Mouse (Mus musculus) hindbrain, postnatal 0 days (tissue): ENCODE measurements around the gene Qpctl. TPM values are rescaled to one million over a fixed set of nuclear protein-coding genes. Genes with fewer than 3 reads are reported as not detected.

ENCODE experiments used
- ATAC-seq: fragments of 200-750 bp; cut with Nextera tagmentation; 2 replicates; pipeline ENCODE4 v1.8.0; 2017; ENCODE audit warnings: mild to moderate bottlenecking, moderate TSS enrichment, moderate library complexity
- DNase-seq: peaks from one replicate; pipeline ENCODE4 v3.0.0-alpha.2; 2015; ENCODE audit warnings: low spot score
- H3K27ac ChIP-seq: fragments of 300-500 bp; sonication (generic); 2 replicates; pipeline ENCODE4 v1.5.1; 2014; ENCODE audit warnings: mild to moderate bottlenecking
- H3K27me3 ChIP-seq: fragments of 300-500 bp; sonication (generic); 2 replicates; pipeline ENCODE4 v1.6.1; 2014; ENCODE audit warnings: low read length, mixed read lengths; ENCODE audit not compliant: insufficient read depth
- H3K36me3 ChIP-seq: fragments of 300-500 bp; sonication (generic); 2 replicates; pipeline ENCODE4 v1.6.1; 2014; ENCODE audit warnings: low read length, mixed read lengths; ENCODE audit not compliant: insufficient read depth
- H3K4me1 ChIP-seq: fragments of 300-500 bp; sonication (generic); 2 replicates; pipeline ENCODE4 v1.6.1; 2014; ENCODE audit warnings: antibody characterized with exemption, low read length, mixed read lengths; ENCODE audit not compliant: insufficient read depth
- H3K4me2 ChIP-seq: fragments of 300-500 bp; sonication (generic); 2 replicates; pipeline ENCODE4 v1.6.1; 2014; ENCODE audit warnings: low read depth, mild to moderate bottlenecking, low read length, moderate library complexity, mixed read lengths
- H3K4me3 ChIP-seq: fragments of 300-500 bp; sonication (generic); 2 replicates; pipeline ENCODE4 v1.5.1; 2014; ENCODE audit warnings: low read length
- H3K9ac ChIP-seq: fragments of 300-500 bp; sonication (generic); replicated peaks from 2 replicates; pipeline ENCODE4 v1.6.1; 2014; ENCODE audit warnings: mild to moderate bottlenecking, low read length, moderate library complexity, mixed read lengths
- H3K9me3 ChIP-seq: fragments of 300-500 bp; sonication (generic); 2 replicates; pipeline ENCODE4 v1.6.1; 2016; ENCODE audit warnings: low read length, mixed read lengths
- CTCF ChIP-seq: IDR thresholded peaks from 2 replicates; pipeline ENCODE4 v1.5.1; 2016; ENCODE audit warnings: antibody characterized with exemption, control low read depth, low read depth
- WGBS: fragments of 180-500 bp; shearing (Covaris S2); extraction: QIAGEN DNeasy Blood & Tissue Kit; methylation state at CpG from one replicate; pipeline ENCODE4 v1.1.7; 2014; 5-methylcytosine and 5-hydroxymethylcytosine counted together
- microRNA counts: library from miRNA; unstranded; fragments of <30 nt; microRNA quantifications from one replicate; lab custom pipeline; 2015
- microRNA-seq, 2 experiments: library from miRNA; unstranded; fragments of <30 nt; microRNA quantifications; one replicate each; pipeline ENCODE4; 2016
- polyA plus RNA-seq: library from polyadenylated mRNA; unstranded; fragments of >200 nt; fragmentation: Nextera tagmentation; extraction: Ambion mirVana; gene quantifications from 2 replicates; pipeline ENCODE4 v1.2.1, GENCODE M21; 2015
- total RNA-seq: library from RNA; depleted of rRNA; stranded (reverse); fragments of >200 nt; gene quantifications from 2 replicates; pipeline ENCODE4 v1.2.3, GENCODE M21; 2014; rRNA removed

Qpctl gene
- total and polyA plus RNA-seq, 2 experiments from 2014 or later = 17.3 to 24.7 TPM

DNA sequence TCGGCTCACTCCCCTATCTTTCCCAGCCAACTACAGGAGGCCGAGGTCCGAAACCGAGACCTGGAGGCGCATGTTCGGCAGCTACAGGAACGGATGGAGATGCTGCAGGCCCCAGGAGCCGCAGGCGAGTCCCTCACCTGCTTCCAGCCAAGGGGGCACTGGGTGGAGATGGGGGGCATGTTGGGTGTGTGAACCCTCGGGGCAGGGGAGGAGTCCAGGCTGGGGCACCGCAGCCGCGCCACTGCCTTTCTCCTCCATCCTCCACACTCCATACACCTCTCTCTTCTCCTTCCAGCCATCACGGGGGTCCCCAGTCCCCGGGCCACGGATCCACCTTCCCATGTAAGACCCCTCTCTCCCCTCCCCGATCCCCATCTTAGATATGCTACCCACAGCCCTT is 57.2 kb downstream of the Qpctl start:
- WGBS = 44% methylated on average over 17 of the region's 17 CpGs
- Histone ChIP-seq H3K4me3 (no peak overlapping the region), H3K9ac (peak overlapping the region; percentile 22; the same call in 1 of the 2 replicates), H3K4me2 (peak overlapping the region; percentile 94), H3K27ac (no peak overlapping the region), H3K4me1 (0 out of 2 replicates have a peak, but pooled peaks cover 4% of the 10 kb centered on the region), H3K27me3 (peaks cover 5% of the 10 kb centered on the region; the same call in 1 of the 2 replicates), H3K36me3 (peaks cover 10% of the 10 kb centered on the region), H3K9me3 (no peaks in the 10 kb centered on the region)
- no peak for TF ChIP-seq CTCF
- DNase-seq (no peak), ATAC-seq (no peak)

MicroRNAs encoded within 50 kb of the gene (microRNA counts, 519-probe panel; counts per million panel counts)
- microRNA mmu-miR-330 (lab: Ali Mortazavi, UCI) = 370 counts per million, percentile 5 among the panel's probes with 10 or more counts

Small RNA genes lying within 50 kb of the gene (microRNA-seq; reads per million reads assigned to microRNA genes)
- gene Mir330 = 738 to 864 reads per million in 2 experiments

Other genes with a start within 250 kb of the Qpctl start
- gene Ccdc61, start 238.9 kb downstream of the Qpctl start, total RNA-seq = 22.0 and 31.5 TPM in 2 replicates
- 32.9 and 35.2 TPM in 2 replicates for gene Ccdc61, start 238.9 kb downstream of the Qpctl start, polyA plus RNA-seq
- 18.3 and 19.8 TPM in 2 replicates for gene Nova2, start 223.4 kb downstream of the Qpctl start, total RNA-seq
- gene Nova2, start 223.4 kb downstream of the Qpctl start, polyA plus RNA-seq = 9.2 and 9.7 TPM in 2 replicates
- 1.3 and 2.6 TPM in 2 replicates for gene Nanos2, start 161.9 kb downstream of the Qpctl start, total RNA-seq
- 1.6 TPM in 2 replicates for gene Nanos2, start 161.9 kb downstream of the Qpctl start, polyA plus RNA-seq
- 22.5 and 26.1 TPM in 2 replicates for gene Mypop, start 158.0 kb downstream of the Qpctl start, total RNA-seq
- 5.6 and 6.0 TPM in 2 replicates for gene Mypop, start 158.0 kb downstream of the Qpctl start, polyA plus RNA-seq
- gene Irf2bp1, start 145.2 kb downstream of the Qpctl start, total RNA-seq = 128 and 140 TPM in 2 replicates
- gene Irf2bp1, start 145.2 kb downstream of the Qpctl start, polyA plus RNA-seq = 20.0 and 22.4 TPM in 2 replicates
- gene Foxa3, start 125.8 kb downstream of the Qpctl start, total RNA-seq = not detected in 2 replicates
- gene Foxa3, start 125.8 kb downstream of the Qpctl start, polyA plus RNA-seq = not detected in 2 replicates
- gene Sympk, start 124.9 kb downstream of the Qpctl start, total RNA-seq = 85.4 and 88.0 TPM in 2 replicates
- gene Sympk, start 124.9 kb downstream of the Qpctl start, polyA plus RNA-seq = 19.2 TPM in 2 replicates
- not detected in 2 replicates for gene Rsph6a, start 94.6 kb downstream of the Qpctl start, total RNA-seq
- gene Rsph6a, start 94.6 kb downstream of the Qpctl start, polyA plus RNA-seq = 0.19 and 0.44 TPM in 2 replicates
- 145 and 151 TPM in 2 replicates for gene Dmwd, start 73.1 kb downstream of the Qpctl start, total RNA-seq
- 28.9 and 30.9 TPM in 2 replicates for gene Dmwd, start 73.1 kb downstream of the Qpctl start, polyA plus RNA-seq
- 19.5 and 27.8 TPM in 2 replicates for gene Dmpk, start 65.4 kb downstream of the Qpctl start, total RNA-seq
- 4.8 and 5.6 TPM in 2 replicates for gene Dmpk, start 65.4 kb downstream of the Qpctl start, polyA plus RNA-seq
- gene Six5, start 54.7 kb downstream of the Qpctl start, total RNA-seq = 10.3 and 12.1 TPM in 2 replicates
- gene Six5, start 54.7 kb downstream of the Qpctl start, polyA plus RNA-seq = 1.4 and 1.5 TPM in 2 replicates
- 4.6 and 6.3 TPM in 2 replicates for gene Gm4969, start 30.9 kb downstream of the Qpctl start, total RNA-seq
- 7.7 and 7.9 TPM in 2 replicates for gene Gm4969, start 30.9 kb downstream of the Qpctl start, polyA plus RNA-seq
- 19.6 and 23.8 TPM in 2 replicates for gene Fbxo46, start 29.4 kb downstream of the Qpctl start, total RNA-seq
- gene Fbxo46, start 29.4 kb downstream of the Qpctl start, polyA plus RNA-seq = 7.7 and 9.0 TPM in 2 replicates
- gene Snrpd2, start 431 bp upstream of the Qpctl start, total RNA-seq = 34.1 and 42.9 TPM in 2 replicates
- gene Snrpd2, start 431 bp upstream of the Qpctl start, polyA plus RNA-seq = 114 and 118 TPM in 2 replicates
- 2.0 and 3.0 TPM in 2 replicates for gene Gipr, start 16.8 kb upstream of the Qpctl start, total RNA-seq
- 0.85 and 1.3 TPM in 2 replicates for gene Gipr, start 16.8 kb upstream of the Qpctl start, polyA plus RNA-seq
- gene Eml2, start 27.1 kb upstream of the Qpctl start, total RNA-seq = 88.2 and 103 TPM in 2 replicates
- gene Eml2, start 27.1 kb upstream of the Qpctl start, polyA plus RNA-seq = 15.0 and 18.9 TPM in 2 replicates
- gene Gpr4, start 63.2 kb upstream of the Qpctl start, total RNA-seq = 3.8 and 4.5 TPM in 2 replicates
- gene Gpr4, start 63.2 kb upstream of the Qpctl start, polyA plus RNA-seq = 4.1 and 4.4 TPM in 2 replicates
- 44.2 and 47.7 TPM in 2 replicates for gene Opa3, start 79.0 kb upstream of the Qpctl start, total RNA-seq
- gene Opa3, start 79.0 kb upstream of the Qpctl start, polyA plus RNA-seq = 34.6 and 37.1 TPM in 2 replicates
- gene Vasp, start 122.5 kb upstream of the Qpctl start, total RNA-seq = 62.6 and 68.3 TPM in 2 replicates
- 35.5 and 37.0 TPM in 2 replicates for gene Vasp, start 122.5 kb upstream of the Qpctl start, polyA plus RNA-seq
- gene Ppm1n, start 130.8 kb upstream of the Qpctl start, total RNA-seq = 2.1 and 2.9 TPM in 2 replicates
- 2.0 and 2.5 TPM in 2 replicates for gene Ppm1n, start 130.8 kb upstream of the Qpctl start, polyA plus RNA-seq
- 151 and 155 TPM in 2 replicates for gene Rtn2, start 133.3 kb upstream of the Qpctl start, total RNA-seq
- gene Rtn2, start 133.3 kb upstream of the Qpctl start, polyA plus RNA-seq = 98.4 and 101 TPM in 2 replicates
- 0.31 and 1.0 TPM in 2 replicates for gene Fosb, start 160.8 kb upstream of the Qpctl start, total RNA-seq
- gene Fosb, start 160.8 kb upstream of the Qpctl start, polyA plus RNA-seq = 0.09 and 0.11 TPM in 2 replicates
- 44.1 and 46.1 TPM in 2 replicates for gene Ercc1, start 195.5 kb upstream of the Qpctl start, total RNA-seq
- 69.0 and 74.2 TPM in 2 replicates for gene Ercc1, start 195.5 kb upstream of the Qpctl start, polyA plus RNA-seq
- gene Cd3eap, start 210.2 kb upstream of the Qpctl start, total RNA-seq = 11.1 and 12.4 TPM in 2 replicates
- gene Cd3eap, start 210.2 kb upstream of the Qpctl start, polyA plus RNA-seq = 17.9 and 19.3 TPM in 2 replicates
- gene Ppp1r13l, start 210.5 kb upstream of the Qpctl start, total RNA-seq = 0.68 and 1.0 TPM in 2 replicates
- gene Ppp1r13l, start 210.5 kb upstream of the Qpctl start, polyA plus RNA-seq = 1.0 and 1.2 TPM in 2 replicates
- 57.3 and 65.1 TPM in 2 replicates for gene Ercc2, start 232.7 kb upstream of the Qpctl start, total RNA-seq
- gene Ercc2, start 232.7 kb upstream of the Qpctl start, polyA plus RNA-seq = 18.6 and 19.9 TPM in 2 replicates